Mouse (Mus musculus): ENCODE measurements around the gene Olfr557. TPM values are rescaled to one million over a fixed set of nuclear protein-coding genes. Genes with fewer than 3 reads are reported as not detected.

Gene Olfr557
- polyA plus RNA-seq, 1 experiment from 2014 or later: not detected

DNA sequence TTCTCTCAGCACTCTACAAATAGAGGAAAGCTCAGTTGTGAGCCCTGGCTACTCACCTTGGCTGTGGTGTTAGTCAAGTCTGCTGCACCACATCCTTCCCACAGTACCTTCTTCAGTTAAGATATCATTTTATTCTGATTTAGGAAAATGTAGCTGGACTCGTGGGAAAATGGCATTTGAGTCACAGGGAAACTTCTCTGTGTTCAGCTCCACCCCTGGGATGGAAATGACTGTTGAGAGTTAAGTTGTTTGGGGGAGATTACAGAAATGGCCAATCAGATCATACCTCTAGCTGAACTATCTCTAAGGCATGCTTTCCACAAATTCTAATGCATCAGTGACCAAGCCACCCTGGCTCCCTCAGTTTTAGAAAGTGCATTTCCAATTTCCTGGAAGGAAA lies 23.3 kb downstream of the Olfr557 start, which contains the start of gene Olfr33:
TSS of gene Olfr33 (minus strand) at position 101 of the 400 bp plus-strand sequence.
- H3K27me3 ChIP-seq (replicated peaks; ENCODE audit: control insufficient read depth, insufficient read depth, low read length): no peaks in the 10 kb centered on the region
- no peaks in the 10 kb centered on the region for H3K9me3 ChIP-seq (ENCODE audit: control insufficient read depth, low read length)
- no peaks in the 10 kb centered on the region for H3K36me3 ChIP-seq (ENCODE audit: control insufficient read depth, insufficient read depth, low read length)
- WGBS: 29% methylated on average over 1 of the region's 1 CpGs
- H3K4me1 ChIP-seq (replicated peaks; ENCODE audit: control insufficient read depth, insufficient read depth, low read length): no peaks in the 10 kb centered on the region
- DNase-seq (ENCODE audit: low spot score) (no peak), ATAC-seq (replicated peaks; ENCODE audit: low FRiP score) (no peak)
- no peak within 1 kb of the TSS for H3K4me3 ChIP-seq (ENCODE audit: low read depth, low read length)
- no peak within 1 kb of the TSS for H3K4me2 ChIP-seq
- H3K9ac ChIP-seq (ENCODE audit: low read depth, low read length): no peak within 1 kb of the TSS
- H3K27ac ChIP-seq (ENCODE audit: low read depth, low read length): no peak within 1 kb of the TSS

- no peaks in the 10 kb centered on the region for H3K4me1 ChIP-seq (replicated peaks; ENCODE audit: control insufficient read depth, insufficient read depth, low read length)
- H3K27me3 ChIP-seq (replicated peaks; ENCODE audit: control insufficient read depth, insufficient read depth, low read length): no peaks in the 10 kb centered on the region
- H3K4me3 ChIP-seq (ENCODE audit: low read depth, low read length): no peak within 1 kb of the TSS
- no peak within 1 kb of the TSS for H3K27ac ChIP-seq (ENCODE audit: low read depth, low read length)
- no peaks in the 10 kb centered on the region for H3K9me3 ChIP-seq (ENCODE audit: control insufficient read depth, low read length)
- no peak within 1 kb of the TSS for H3K9ac ChIP-seq (ENCODE audit: low read depth, low read length)
- no peak within 1 kb of the TSS for H3K4me2 ChIP-seq
- ATAC-seq (replicated peaks; ENCODE audit: low FRiP score) (no peak), DNase-seq (ENCODE audit: low spot score) (no peak)
- H3K36me3 ChIP-seq (ENCODE audit: control insufficient read depth, insufficient read depth, low read length): no peaks in the 10 kb centered on the region
Measured at GRCm38 (mm10) chr7:102727391-102727790, 31.7 kb downstream of the Olfr557 start, which contains the start of gene Olfr559. Gene Olfr559, minus strand, starts transcription at chr7:102727491.

GRCm38 (mm10) chr7:102733793-102734192 lies 38.1 kb downstream of the Olfr557 start:
- no peak for DNase-seq (ENCODE audit: low spot score)
- Histone ChIP-seq H3K27ac (ENCODE audit: low read depth, low read length) (no peak overlapping the region), H3K4me1 (replicated peaks; ENCODE audit: control insufficient read depth, insufficient read depth, low read length) (no peaks in the 10 kb centered on the region), H3K27me3 (replicated peaks; ENCODE audit: control insufficient read depth, insufficient read depth, low read length) (no peaks in the 10 kb centered on the region), H3K9ac (ENCODE audit: low read depth, low read length) (no peak overlapping the region), H3K4me3 (ENCODE audit: low read depth, low read length) (no peak overlapping the region), H3K9me3 (ENCODE audit: control insufficient read depth, low read length) (no peaks in the 10 kb centered on the region), H3K36me3 (ENCODE audit: control insufficient read depth, insufficient read depth, low read length) (no peaks in the 10 kb centered on the region), H3K4me2 (no peak overlapping the region)
- 64% methylated on average over 1 of the region's 1 CpGs for WGBS
- no peak for ATAC-seq (replicated peaks; ENCODE audit: low FRiP score)

GRCm38 (mm10) chr7:102737705-102738104 lies 42.0 kb downstream of the Olfr557 start:
- 48% methylated on average over 2 of the region's 2 CpGs for WGBS
- no peaks in the 10 kb centered on the region for H3K36me3 ChIP-seq (ENCODE audit: control insufficient read depth, insufficient read depth, low read length)
- DNase-seq (ENCODE audit: low spot score): no peak
- no peak for ATAC-seq (replicated peaks; ENCODE audit: low FRiP score)
- no peaks in the 10 kb centered on the region for H3K4me1 ChIP-seq (replicated peaks; ENCODE audit: control insufficient read depth, insufficient read depth, low read length)
- H3K4me3 ChIP-seq (ENCODE audit: low read depth, low read length): no peak overlapping the region
- no peak overlapping the region for H3K27ac ChIP-seq (ENCODE audit: low read depth, low read length)
- H3K9ac ChIP-seq (ENCODE audit: low read depth, low read length): no peak overlapping the region
- no peak overlapping the region for H3K4me2 ChIP-seq
- no peaks in the 10 kb centered on the region for H3K27me3 ChIP-seq (replicated peaks; ENCODE audit: control insufficient read depth, insufficient read depth, low read length)
- no peaks in the 10 kb centered on the region for H3K9me3 ChIP-seq (ENCODE audit: control insufficient read depth, low read length)

Other genes with a start within 250 kb of the Olfr557 start
- 0.40 and 0.47 TPM in 2 replicates for gene Olfr543, start 214.2 kb upstream of the Olfr557 start, polyA plus RNA-seq (2014; fragmentation: Nextera tagmentation; extraction: Ambion mirVana)
- 0.05 and 0.12 TPM in 2 replicates for gene Olfr544, start 207.6 kb upstream of the Olfr557 start, polyA plus RNA-seq (2014; fragmentation: Nextera tagmentation; extraction: Ambion mirVana)
- gene Olfr545, start 196.3 kb upstream of the Olfr557 start, polyA plus RNA-seq (2014; fragmentation: Nextera tagmentation; extraction: Ambion mirVana): 0.04 and 0.10 TPM in 2 replicates
- gene Olfr547, start 161.2 kb upstream of the Olfr557 start, polyA plus RNA-seq (2014; fragmentation: Nextera tagmentation; extraction: Ambion mirVana): not detected in 2 replicates
- not detected in 2 replicates for gene Olfr548-ps1, start 155.0 kb upstream of the Olfr557 start, polyA plus RNA-seq (2014; fragmentation: Nextera tagmentation; extraction: Ambion mirVana)
- not detected in 2 replicates for gene Olfr549, start 146.0 kb upstream of the Olfr557 start, polyA plus RNA-seq (2014; fragmentation: Nextera tagmentation; extraction: Ambion mirVana)
- 0.88 and 1.3 TPM in 2 replicates for gene Trim21, start 130.4 kb upstream of the Olfr557 start, polyA plus RNA-seq (2014; fragmentation: Nextera tagmentation; extraction: Ambion mirVana)
- gene Olfr550, start 124.5 kb upstream of the Olfr557 start, polyA plus RNA-seq (2014; fragmentation: Nextera tagmentation; extraction: Ambion mirVana): not detected in 2 replicates
- not detected in 2 replicates for gene Olfr551, start 104.0 kb upstream of the Olfr557 start, polyA plus RNA-seq (2014; fragmentation: Nextera tagmentation; extraction: Ambion mirVana)
- not detected in 2 replicates for gene Olfr552, start 98.1 kb upstream of the Olfr557 start, polyA plus RNA-seq (2014; fragmentation: Nextera tagmentation; extraction: Ambion mirVana)
- gene Olfr553, start 77.7 kb upstream of the Olfr557 start, polyA plus RNA-seq (2014; fragmentation: Nextera tagmentation; extraction: Ambion mirVana): not detected in 2 replicates
- gene Olfr554, start 57.5 kb upstream of the Olfr557 start, polyA plus RNA-seq (2014; fragmentation: Nextera tagmentation; extraction: Ambion mirVana): not detected in 2 replicates
- gene Olfr555, start 37.1 kb upstream of the Olfr557 start, polyA plus RNA-seq (2014; fragmentation: Nextera tagmentation; extraction: Ambion mirVana): not detected in 2 replicates
- not detected in 2 replicates for gene Olfr556, start 31.0 kb upstream of the Olfr557 start, polyA plus RNA-seq (2014; fragmentation: Nextera tagmentation; extraction: Ambion mirVana)
- gene Trim68, start 8.6 kb upstream of the Olfr557 start, polyA plus RNA-seq (2014; fragmentation: Nextera tagmentation; extraction: Ambion mirVana): 5.1 and 6.8 TPM in 2 replicates
- gene Olfr558, start 6.3 kb downstream of the Olfr557 start, polyA plus RNA-seq (2014; fragmentation: Nextera tagmentation; extraction: Ambion mirVana): not detected in 2 replicates
- gene Olfr33, start 23.2 kb downstream of the Olfr557 start, polyA plus RNA-seq (2014; fragmentation: Nextera tagmentation; extraction: Ambion mirVana): not detected in 2 replicates
- gene Olfr559, start 31.6 kb downstream of the Olfr557 start, polyA plus RNA-seq (2014; fragmentation: Nextera tagmentation; extraction: Ambion mirVana): not detected in 2 replicates
- not detected in 2 replicates for gene Olfr560, start 63.5 kb downstream of the Olfr557 start, polyA plus RNA-seq (2014; fragmentation: Nextera tagmentation; extraction: Ambion mirVana)
- gene Olfr78, start 63.6 kb downstream of the Olfr557 start, polyA plus RNA-seq (2014; fragmentation: Nextera tagmentation; extraction: Ambion mirVana): not detected in 2 replicates
- gene Olfr561, start 75.3 kb downstream of the Olfr557 start, polyA plus RNA-seq (2014; fragmentation: Nextera tagmentation; extraction: Ambion mirVana): not detected in 2 replicates
- not detected in 2 replicates for gene Olfr564, start 107.6 kb downstream of the Olfr557 start, polyA plus RNA-seq (2014; fragmentation: Nextera tagmentation; extraction: Ambion mirVana)
- gene Olfr566, start 162.9 kb downstream of the Olfr557 start, polyA plus RNA-seq (2014; fragmentation: Nextera tagmentation; extraction: Ambion mirVana): not detected in 2 replicates
- gene Olfr568, start 181.2 kb downstream of the Olfr557 start, polyA plus RNA-seq (2014; fragmentation: Nextera tagmentation; extraction: Ambion mirVana): not detected in 2 replicates
- gene Olfr569, start 195.0 kb downstream of the Olfr557 start, polyA plus RNA-seq (2014; fragmentation: Nextera tagmentation; extraction: Ambion mirVana): not detected in 2 replicates
- gene Olfr570, start 198.7 kb downstream of the Olfr557 start, polyA plus RNA-seq (2014; fragmentation: Nextera tagmentation; extraction: Ambion mirVana): not detected in 2 replicates
- not detected in 2 replicates for gene Olfr571, start 221.6 kb downstream of the Olfr557 start, polyA plus RNA-seq (2014; fragmentation: Nextera tagmentation; extraction: Ambion mirVana)
- not detected in 2 replicates for gene Olfr572, start 228.5 kb downstream of the Olfr557 start, polyA plus RNA-seq (2014; fragmentation: Nextera tagmentation; extraction: Ambion mirVana)
- not detected in 2 replicates for gene Olfr573-ps1, start 246.7 kb downstream of the Olfr557 start, polyA plus RNA-seq (2014; fragmentation: Nextera tagmentation; extraction: Ambion mirVana)

Measured in liver, embryonic 11.5 days (tissue).